24 mouse cellular contexts compared by ENCODE assay signal in the genomic region with DNA sequence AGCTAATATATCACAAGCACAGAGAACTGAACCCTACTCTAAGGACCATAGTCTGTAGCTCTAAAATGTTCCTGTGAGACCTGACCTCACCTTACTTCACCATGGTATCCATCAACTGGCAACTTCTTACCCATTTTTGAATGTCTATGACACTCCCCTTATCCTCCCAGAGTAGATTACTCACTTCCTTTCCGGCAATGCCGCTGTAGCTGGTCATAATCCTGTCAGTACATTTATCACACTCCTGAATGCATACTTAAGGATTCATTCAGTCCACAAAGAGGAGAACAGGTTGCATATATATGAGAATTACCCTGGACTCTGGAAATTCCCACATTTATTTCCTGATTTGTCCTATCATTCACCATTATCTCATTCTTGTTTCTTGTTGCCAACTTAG. TPM values are rescaled to one million over a fixed set of nuclear protein-coding genes. Genes with fewer than 3 reads are reported as not detected.
"Had no signal": no experiment of that assay in that cellular context is flagged by ENCODE, and none has a peak within 500 bp of the region (broad histone marks: within the 10 kb centered on the region; RNA-seq: fewer than 3 reads in every experiment).

No protein-coding gene starts in this region.

- H3K9me3 ChIP-seq: neural tube, embryonic 12.5 days; neural tube, embryonic 13.5 days; neural tube, embryonic 15.5 days; stomach, embryonic 15.5 days had no signal

- H3K4me3 ChIP-seq: neural tube, embryonic 12.5 days; neural tube, embryonic 13.5 days; neural tube, embryonic 15.5 days; stomach, embryonic 15.5 days had no signal

- H3K9ac ChIP-seq: neural tube, embryonic 12.5 days; neural tube, embryonic 13.5 days; neural tube, embryonic 15.5 days; stomach, embryonic 15.5 days had no signal

- H3K27ac ChIP-seq: neural tube, embryonic 12.5 days; neural tube, embryonic 13.5 days; neural tube, embryonic 15.5 days; stomach, embryonic 15.5 days had no signal

- DNase-seq: retina, postnatal 1 day; right cerebral cortex, adult 18-20 months; right cerebral cortex, postnatal 14 days; right cerebral cortex, postnatal 25 days; right cerebral cortex, postnatal 4 days; spleen, adult 18-20 months; thymus, adult 18-20 months; thymus, adult 2 months; thymus, postnatal 14 days; thymus, postnatal 25 days; thymus, postnatal 4 days had no signal

- H3K4me2 ChIP-seq: neural tube, embryonic 12.5 days; neural tube, embryonic 13.5 days; neural tube, embryonic 15.5 days; stomach, embryonic 15.5 days had no signal

- H3K36me3 ChIP-seq: neural tube, embryonic 12.5 days; neural tube, embryonic 13.5 days; neural tube, embryonic 15.5 days; stomach, embryonic 15.5 days had no signal

- H3K27me3 ChIP-seq: neural tube, embryonic 12.5 days; stomach, embryonic 15.5 days had no signal

RNA-seq across cellular contexts. Expression of a gene that starts 48.8 kb away (rescaled TPM):
- polyA plus RNA-seq: neural tube, embryonic 11.5 days; neural tube, embryonic 12.5 days; neural tube, embryonic 13.5 days; neural tube, embryonic 14.5 days; neural tube, embryonic 15.5 days; small intestine, adult 2 months; spleen, adult 2 months; stomach, embryonic 14.5 days; stomach, embryonic 15.5 days; stomach, embryonic 16.5 days; testis, adult 2 months; thymus, adult 2 months; thymus, postnatal 0 days; urinary bladder, adult 2 months had no signal
